Mouse (Mus musculus): ENCODE measurements at regions not wholly inside any gene's neighbourhood (a gene's known extent, or its start where the extent isn't known, plus 50 kb on each side); places are given as distances from the start of the nearest gene placed in this dataset.

DNA sequence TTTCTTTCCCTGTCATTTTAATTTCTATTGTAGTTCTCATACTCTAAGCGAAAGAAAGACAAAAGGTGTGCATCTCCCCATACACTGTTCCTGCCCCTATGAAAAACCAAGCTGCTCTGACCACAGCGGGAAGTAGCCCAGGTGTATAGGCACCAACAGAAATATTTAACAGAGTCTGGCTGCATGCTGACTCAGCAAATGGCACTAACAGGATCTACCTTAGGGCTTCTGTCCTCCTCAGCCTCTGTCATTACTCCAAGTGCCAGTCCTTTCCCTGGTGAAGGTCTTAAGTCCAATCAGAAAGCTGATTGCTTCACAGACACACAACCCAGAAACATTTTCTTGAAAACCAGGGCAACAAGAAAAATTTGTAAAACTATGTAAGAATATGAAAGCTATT, 72.5 kb downstream of the Gm9008 start:
- no peak for DNase-seq (ENCODE audit: low spot score in 2 of 2)

DNA sequence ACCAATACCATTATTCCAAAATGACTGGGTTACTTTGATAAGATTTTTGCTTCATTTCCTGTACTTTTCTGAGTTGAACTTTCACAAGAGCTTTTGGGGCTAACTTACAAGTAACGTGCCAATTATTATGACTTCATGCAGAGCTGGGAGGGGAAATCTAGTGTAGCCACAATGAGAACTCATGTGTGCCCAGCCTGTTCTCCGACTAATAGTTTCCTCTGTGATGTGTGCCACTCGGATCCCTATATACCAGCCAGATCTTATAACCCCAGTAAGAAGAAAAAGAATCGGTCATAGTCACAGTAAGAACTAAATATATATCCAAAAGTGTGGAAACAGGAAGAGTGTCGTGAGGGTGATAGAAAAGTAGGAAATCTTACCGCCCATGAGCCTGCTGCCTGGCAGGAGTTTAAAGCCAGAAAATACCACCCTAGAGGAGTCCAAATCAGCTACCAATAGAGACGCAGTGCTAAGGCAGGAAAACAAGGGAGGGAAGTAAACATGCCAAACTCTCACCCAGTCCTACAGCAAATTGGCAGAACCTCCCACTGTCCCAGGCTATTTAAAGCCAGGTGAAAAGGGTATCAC, 110.0 kb downstream of the Gm9008 start:
- no peak for DNase-seq (ENCODE audit: low spot score in 2 of 2)

GRCm38 (mm10) chr6:76382323-76382722, 115.3 kb downstream of the Gm9008 start:
- peak in 1 of 2 experiments; percentile 14 for DNase-seq (ENCODE audit: low spot score in 2 of 2)

DNA sequence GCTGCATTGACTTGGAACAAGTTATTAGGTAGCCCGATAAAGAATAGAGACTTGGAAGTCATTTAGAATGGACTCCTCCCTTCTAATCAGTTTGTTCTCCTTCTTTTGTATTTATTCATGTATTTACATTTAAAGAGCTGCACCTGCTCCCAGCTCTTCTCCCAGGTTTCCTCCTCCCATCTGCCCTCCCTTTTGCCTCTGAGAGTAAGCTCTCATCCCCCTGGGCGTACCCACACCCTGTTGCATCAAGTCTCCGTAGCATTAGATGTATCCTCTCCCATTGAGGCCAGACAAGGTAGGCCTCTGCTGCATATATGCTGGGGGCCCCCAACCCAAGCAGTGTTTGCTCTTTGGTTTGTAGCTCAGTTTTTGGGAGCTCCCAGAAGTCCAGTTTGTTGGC, 118.9 kb downstream of the Gm9008 start:
- DNase-seq (ENCODE audit: low spot score in 2 of 2) = no peak

DNA sequence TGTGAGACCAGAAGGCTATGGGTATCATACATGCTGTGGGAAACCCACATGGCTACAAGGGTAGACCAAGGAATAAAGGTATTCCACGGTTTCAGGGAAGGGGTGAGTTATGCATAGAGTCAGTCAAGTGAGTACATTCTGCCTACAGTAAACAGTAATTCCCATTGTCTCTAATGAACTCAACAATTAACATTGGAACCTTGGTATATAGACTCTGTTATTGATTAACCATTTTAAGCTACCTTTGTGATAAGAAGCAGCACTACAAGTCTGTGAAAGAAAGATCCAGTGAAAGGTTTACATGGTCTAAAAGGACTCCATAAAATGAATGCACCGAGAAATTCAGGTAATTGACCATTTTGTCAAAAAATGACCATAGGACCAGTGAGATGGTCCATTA, 145.4 kb downstream of the Gm9008 start:
- no peak for DNase-seq (ENCODE audit: low spot score in 2 of 2)

DNA sequence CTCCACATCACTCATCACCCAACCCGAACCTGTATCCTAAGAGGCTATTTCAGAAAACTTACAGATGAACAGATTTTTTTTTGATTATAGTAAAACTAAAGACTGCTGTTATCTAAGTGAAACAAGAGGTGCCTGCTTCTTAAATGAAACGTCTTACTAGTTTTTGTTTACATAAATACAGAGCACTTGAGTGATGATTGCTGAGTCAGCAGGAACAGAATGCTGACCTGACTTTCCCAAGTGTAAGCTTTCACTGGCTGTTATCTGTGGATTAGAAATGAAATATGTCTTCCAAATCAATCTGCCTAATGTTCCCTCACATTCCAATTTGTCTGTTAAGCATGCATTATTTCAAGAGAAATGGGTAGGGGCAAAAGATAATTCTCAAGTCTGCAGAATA, 149.1 kb downstream of the Gm9008 start:
- no peak for DNase-seq (ENCODE audit: low spot score in 2 of 2)

GRCm38 (mm10) chr6:76330176-76330575, 167.4 kb downstream of the Gm9008 start:
- no peak for DNase-seq (ENCODE audit: low spot score in 2 of 2)

All from frontal cortex, postnatal 36 days (tissue).